Mouse (Mus musculus): ENCODE measurements around the gene Rsu1. TPM values are rescaled to one million over a fixed set of nuclear protein-coding genes. Genes with fewer than 3 reads are reported as not detected.

The Rsu1 gene
- total and polyA plus RNA-seq, 3 experiments = 39.9 to 51.7 (median 47.1) TPM

- TF ChIP-seq POLR2A (IDR thresholded peaks at IDR 0.05; ENCODE audit: insufficient read depth, low read depth, low read length) = no peak
- TF ChIP-seq EP300 (IDR thresholded peaks at IDR 0.05; ENCODE audit: insufficient read depth, low read depth, low read length) = no peak
- no peak for TF ChIP-seq CTCF (IDR thresholded peaks at IDR 0.05)
- H3K27me3 ChIP-seq (ENCODE audit: control insufficient read depth, insufficient read depth, low read length) = no peaks in the 10 kb centered on the region
- H3K9ac ChIP-seq (ENCODE audit: low read depth, low read length) = no peak overlapping the region
- no peaks in the 10 kb centered on the region; the same call in 1 of the 2 replicates for H3K4me1 ChIP-seq (ENCODE audit: control insufficient read depth, insufficient read depth, low read length)
- no peak for DNase-seq
- H3K36me3 ChIP-seq (ENCODE audit: control insufficient read depth, insufficient read depth, low read length) = no peaks in the 10 kb centered on the region; the same call in none of the 2 replicates
- H3K79me2 ChIP-seq (replicated peaks; ENCODE audit: control insufficient read depth, insufficient read depth, low read length) = no peaks in the 10 kb centered on the region
- 85% methylated on average over 2 of the region's 2 CpGs for WGBS
- H3K27ac ChIP-seq = no peak overlapping the region
- no peak overlapping the region for H3K4me3 ChIP-seq
- intact Hi-C loops (cut with DNase I) = no loop called here
These were observed 136.3 kb downstream of the Rsu1 start for GRCm38 (mm10) chr2:13134890-13135289.

- Histone ChIP-seq H3K27ac (no peak overlapping the region), H3K79me2 (replicated peaks; ENCODE audit: control insufficient read depth, insufficient read depth, low read length) (no peaks in the 10 kb centered on the region), H3K4me1 (ENCODE audit: control insufficient read depth, insufficient read depth, low read length) (no peaks in the 10 kb centered on the region), H3K4me3 (no peak overlapping the region), H3K27me3 (ENCODE audit: control insufficient read depth, insufficient read depth, low read length) (no peaks in the 10 kb centered on the region), H3K36me3 (ENCODE audit: control insufficient read depth, insufficient read depth, low read length) (no peaks in the 10 kb centered on the region), H3K9ac (ENCODE audit: low read depth, low read length) (no peak overlapping the region)
- no peak for DNase-seq
- TF ChIP-seq EP300 (IDR thresholded peaks at IDR 0.05; ENCODE audit: insufficient read depth, low read depth, low read length) (no peak), POLR2A (IDR thresholded peaks at IDR 0.05; ENCODE audit: insufficient read depth, low read depth, low read length) (no peak), CTCF (IDR thresholded peaks at IDR 0.05) (no peak)
- intact Hi-C loops (cut with DNase I) = no loop called here
- 91% methylated on average over 8 of the region's 8 CpGs for WGBS
These were observed 138.4 kb downstream of the Rsu1 start for GRCm38 (mm10) chr2:13132841-13133240.

- 71% methylated on average over 8 of the region's 8 CpGs for WGBS
- Histone ChIP-seq H3K4me3 (no peak overlapping the region), H3K27ac (no peak overlapping the region), H3K36me3 (ENCODE audit: control insufficient read depth, insufficient read depth, low read length) (no peaks in the 10 kb centered on the region), H3K9ac (ENCODE audit: low read depth, low read length) (no peak overlapping the region), H3K4me1 (ENCODE audit: control insufficient read depth, insufficient read depth, low read length) (no peaks in the 10 kb centered on the region), H3K79me2 (replicated peaks; ENCODE audit: control insufficient read depth, insufficient read depth, low read length) (no peaks in the 10 kb centered on the region), H3K27me3 (ENCODE audit: control insufficient read depth, insufficient read depth, low read length) (no peaks in the 10 kb centered on the region)
- TF ChIP-seq POLR2A (IDR thresholded peaks at IDR 0.05; ENCODE audit: insufficient read depth, low read depth, low read length) = no peak
- no peak for TF ChIP-seq CTCF (IDR thresholded peaks at IDR 0.05)
- TF ChIP-seq EP300 (IDR thresholded peaks at IDR 0.05; ENCODE audit: insufficient read depth, low read depth, low read length) = no peak
- intact Hi-C loops (cut with DNase I) = no loop called here
- DNase-seq = no peak
These were observed 138.8 kb downstream of the Rsu1 start for GRCm38 (mm10) chr2:13132406-13132805.

GRCm38 (mm10) chr2:13129859-13130258 is 141.4 kb downstream of the Rsu1 start:
- Histone ChIP-seq H3K4me1 (ENCODE audit: control insufficient read depth, insufficient read depth, low read length) (no peaks in the 10 kb centered on the region), H3K36me3 (ENCODE audit: control insufficient read depth, insufficient read depth, low read length) (no peaks in the 10 kb centered on the region), H3K9ac (ENCODE audit: low read depth, low read length) (no peak overlapping the region), H3K27me3 (ENCODE audit: control insufficient read depth, insufficient read depth, low read length) (no peaks in the 10 kb centered on the region), H3K27ac (no peak overlapping the region), H3K4me3 (no peak overlapping the region), H3K79me2 (replicated peaks; ENCODE audit: control insufficient read depth, insufficient read depth, low read length) (no peaks in the 10 kb centered on the region)
- DNase-seq = no peak
- 75% methylated on average over 10 of the region's 10 CpGs for WGBS
- intact Hi-C loops (cut with DNase I) = no loop called here
- no peak for TF ChIP-seq CTCF (IDR thresholded peaks at IDR 0.05)
- no peak for TF ChIP-seq EP300 (IDR thresholded peaks at IDR 0.05; ENCODE audit: insufficient read depth, low read depth, low read length)
- no peak for TF ChIP-seq POLR2A (IDR thresholded peaks at IDR 0.05; ENCODE audit: insufficient read depth, low read depth, low read length)

- no peak overlapping the region for H3K4me3 ChIP-seq
- WGBS = 72% methylated on average over 10 of the region's 10 CpGs
- no peaks in the 10 kb centered on the region for H3K36me3 ChIP-seq (ENCODE audit: control insufficient read depth, insufficient read depth, low read length)
- no peaks in the 10 kb centered on the region for H3K4me1 ChIP-seq (ENCODE audit: control insufficient read depth, insufficient read depth, low read length)
- H3K79me2 ChIP-seq (replicated peaks; ENCODE audit: control insufficient read depth, insufficient read depth, low read length) = no peaks in the 10 kb centered on the region
- intact Hi-C loops (cut with DNase I) = no loop called here
- no peak for DNase-seq
- H3K27me3 ChIP-seq (ENCODE audit: control insufficient read depth, insufficient read depth, low read length) = no peaks in the 10 kb centered on the region
- H3K27ac ChIP-seq = no peak overlapping the region
- TF ChIP-seq EP300 (IDR thresholded peaks at IDR 0.05; ENCODE audit: insufficient read depth, low read depth, low read length) (no peak), POLR2A (IDR thresholded peaks at IDR 0.05; ENCODE audit: insufficient read depth, low read depth, low read length) (no peak), CTCF (IDR thresholded peaks at IDR 0.05) (no peak)
- H3K9ac ChIP-seq (ENCODE audit: low read depth, low read length) = no peak overlapping the region
These were observed 141.9 kb downstream of the Rsu1 start for GRCm38 (mm10) chr2:13129337-13129736.

GRCm38 (mm10) chr2:13120461-13120860 is 150.8 kb downstream of the Rsu1 start:
- WGBS = 89% methylated on average over 5 of the region's 5 CpGs
- H3K36me3 ChIP-seq (ENCODE audit: control insufficient read depth, insufficient read depth, low read length) = no peaks in the 10 kb centered on the region; the same call in 1 of the 2 replicates
- DNase-seq = no peak
- H3K4me3 ChIP-seq = no peak overlapping the region
- intact Hi-C loops (cut with DNase I) = no loop called here
- no peaks in the 10 kb centered on the region for H3K27me3 ChIP-seq (ENCODE audit: control insufficient read depth, insufficient read depth, low read length)
- H3K9ac ChIP-seq (ENCODE audit: low read depth, low read length) = no peak overlapping the region
- no peak for TF ChIP-seq CTCF (IDR thresholded peaks at IDR 0.05)
- TF ChIP-seq POLR2A (IDR thresholded peaks at IDR 0.05; ENCODE audit: insufficient read depth, low read depth, low read length) = no peak
- TF ChIP-seq EP300 (IDR thresholded peaks at IDR 0.05; ENCODE audit: insufficient read depth, low read depth, low read length) = no peak
- H3K4me1 ChIP-seq (ENCODE audit: control insufficient read depth, insufficient read depth, low read length) = no peaks in the 10 kb centered on the region
- H3K79me2 ChIP-seq (replicated peaks; ENCODE audit: control insufficient read depth, insufficient read depth, low read length) = no peaks in the 10 kb centered on the region
- H3K27ac ChIP-seq = no peak overlapping the region
